Mouse (Mus musculus) myocyte (in vitro differentiated cells): ENCODE data around the gene Fndc1. TPM values are rescaled to one million over a fixed set of nuclear protein-coding genes. Genes with fewer than 3 reads are reported as not detected.

Experiments
- H3K27me3 ChIP-seq: one replicate; pipeline ENCODE4 v1.6.1; 2011; ENCODE audit not compliant: control insufficient read depth, insufficient read depth, insufficient read length
- H3K36me3 ChIP-seq: one replicate; pipeline ENCODE4 v1.6.1; 2011; ENCODE audit not compliant: control insufficient read depth, insufficient read depth
- H3K4me2 ChIP-seq: one replicate; pipeline ENCODE4 v1.6.1; 2011; ENCODE audit warnings: low read depth, control low read depth
- H3K4me3 ChIP-seq: one replicate; pipeline ENCODE4 v1.5.1; 2011; ENCODE audit warnings: mild to moderate bottlenecking, control low read depth, moderate library complexity
- H3K79me2 ChIP-seq: one replicate; pipeline ENCODE4 v1.6.1; 2011; ENCODE audit not compliant: control insufficient read depth, insufficient read depth
- H3ac ChIP-seq: one replicate; pipeline ENCODE4 v1.6.1; 2011; ENCODE audit not compliant: control insufficient read depth, insufficient read length
- CEBPB ChIP-seq: IDR thresholded peaks from 2 replicates; pipeline ENCODE4 v1.6.1; 2011; ENCODE audit warnings: mild to moderate bottlenecking, moderate library complexity; ENCODE audit not compliant: poor library complexity, insufficient read depth, severe bottlenecking
- E2F4 ChIP-seq: IDR thresholded peaks from one replicate; pipeline ENCODE4 v1.6.1; 2011; ENCODE audit warnings: mild to moderate bottlenecking, control low read depth, moderate library complexity; ENCODE audit not compliant: insufficient read depth
- MAX ChIP-seq: IDR thresholded peaks from one replicate; pipeline ENCODE4 v1.6.1; 2011; ENCODE audit warnings: low read depth, mild to moderate bottlenecking, control low read depth
- MYOD1 ChIP-seq, 3 experiments: IDR thresholded peaks; one replicate each; pipeline ENCODE4 v1.6.1; 2011; ENCODE audit warnings: control low read depth in 2 of 3, low read depth in 2 of 3, mild to moderate bottlenecking in 2 of 3, moderate library complexity in 1 of 3; ENCODE audit not compliant: insufficient read length in 2 of 3, control insufficient read depth in 1 of 3
- MYOG ChIP-seq, 3 experiments: IDR thresholded peaks; one replicate each; pipeline ENCODE4 v1.6.1; 2011; ENCODE audit warnings: control low read depth in 2 of 3, low read depth in 2 of 3, mild to moderate bottlenecking in 2 of 3; ENCODE audit not compliant: insufficient read length in 2 of 3, control insufficient read depth in 1 of 3, insufficient read depth in 1 of 3
- POLR2A ChIP-seq: IDR thresholded peaks from one replicate; pipeline ENCODE4 v1.6.1; 2011; ENCODE audit warnings: low read depth, mild to moderate bottlenecking, control low read depth, moderate library complexity; ENCODE audit not compliant: insufficient read length
- POLR2AphosphoS2 ChIP-seq: IDR thresholded peaks from one replicate; pipeline ENCODE4 v1.6.1; 2011; ENCODE audit warnings: low read depth, control low read depth; ENCODE audit not compliant: insufficient read length
- REST ChIP-seq: IDR thresholded peaks from one replicate; pipeline ENCODE4 v1.6.1; 2011; ENCODE audit warnings: mild to moderate bottlenecking, control low read depth, moderate library complexity; ENCODE audit not compliant: insufficient read depth, insufficient read length
- SRF ChIP-seq: IDR thresholded peaks from one replicate; pipeline ENCODE4 v1.6.1; 2011; ENCODE audit warnings: low read depth; ENCODE audit not compliant: control insufficient read depth, insufficient read length
- TCF12 ChIP-seq: IDR thresholded peaks from one replicate; pipeline ENCODE4 v1.6.1; 2011; ENCODE audit warnings: mild to moderate bottlenecking, control low read depth; ENCODE audit not compliant: poor library complexity, insufficient read depth, severe bottlenecking
- TCF3 ChIP-seq: IDR thresholded peaks from one replicate; pipeline ENCODE4 v1.6.1; 2011; ENCODE audit warnings: low read depth, control low read depth; ENCODE audit not compliant: insufficient read length
- USF1 ChIP-seq: IDR thresholded peaks from one replicate; pipeline ENCODE4 v1.6.1; 2011; ENCODE audit warnings: low read depth, mild to moderate bottlenecking, control low read depth, moderate library complexity
- polyA plus RNA-seq: library from polyadenylated mRNA; unstranded; fragments of >200 nt; fragmentation: generic; extraction: Trizol; gene quantifications from one replicate; pipeline ENCODE4 v1.2.1, GENCODE M21; 2012; ENCODE audit warnings: missing spikeins

Fndc1 gene
- polyA plus RNA-seq, 1 experiment: 6.2 TPM

GRCm38 (mm10) chr17:7722991-7723390, 104.1 kb downstream of the Fndc1 start:
- H3K36me3 ChIP-seq: no peaks in the 10 kb centered on the region
- H3K4me2 ChIP-seq: no peak overlapping the region
- no peaks in the 10 kb centered on the region for H3K79me2 ChIP-seq
- H3K4me3 ChIP-seq: no peak overlapping the region
- no peak overlapping the region for H3ac ChIP-seq
- H3K27me3 ChIP-seq: no peaks in the 10 kb centered on the region
- TF ChIP-seq TCF12: no peak
- TF ChIP-seq E2F4: no peak
- no peak for TF ChIP-seq POLR2A

- no peak overlapping the region for H3ac ChIP-seq
- H3K79me2 ChIP-seq: no peaks in the 10 kb centered on the region
- TF ChIP-seq CEBPB: no peak
- no peak for TF ChIP-seq E2F4
- TF ChIP-seq TCF3: no peak
- TF ChIP-seq REST: no peak
- no peak for TF ChIP-seq MAX
- TF ChIP-seq SRF: no peak
- no peak for TF ChIP-seq POLR2A
- H3K4me3 ChIP-seq: no peak overlapping the region
- no peak overlapping the region for H3K4me2 ChIP-seq
- no peaks in the 10 kb centered on the region for H3K27me3 ChIP-seq
- H3K36me3 ChIP-seq: no peaks in the 10 kb centered on the region
These were observed 108.2 kb downstream of the Fndc1 start for GRCm38 (mm10) chr17:7718886-7719285.

DNA sequence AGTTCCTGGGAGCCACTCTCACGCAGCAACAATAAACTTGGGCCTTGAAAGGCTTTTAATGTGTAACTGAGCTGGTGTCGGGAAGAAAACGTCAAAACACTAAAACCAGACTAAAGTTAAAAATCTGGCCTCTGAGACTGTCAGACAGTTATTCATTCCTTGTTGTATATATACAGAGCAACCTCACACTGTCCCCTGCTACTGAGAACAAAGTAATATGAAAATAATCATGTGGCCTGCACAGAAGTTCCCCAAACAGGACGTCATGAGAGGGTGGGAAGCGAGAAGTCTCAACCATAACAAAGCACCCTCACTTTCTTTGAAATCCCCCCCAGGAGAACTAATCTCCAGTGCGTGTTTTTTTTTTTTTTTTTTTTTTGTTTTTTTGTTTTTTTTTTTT, 109.2 kb downstream of the Fndc1 start:
- TF ChIP-seq SRF (no peak), POLR2AphosphoS2 (no peak), REST (no peak), POLR2A (no peak), E2F4 (no peak), CEBPB (no peak), TCF3 (no peak), MYOG (IDR thresholded peaks at IDR 0.05; ENCODE audit: control insufficient read depth in 1 of 3, insufficient read depth in 1 of 3, insufficient read length in 2 of 3, low read depth in 2 of 3) (no peak), USF1 (no peak)
- Histone ChIP-seq H3K79me2 (no peaks in the 10 kb centered on the region), H3K4me2 (no peak overlapping the region), H3ac (no peak overlapping the region), H3K4me3 (no peak overlapping the region), H3K36me3 (no peaks in the 10 kb centered on the region), H3K27me3 (no peaks in the 10 kb centered on the region)

DNA sequence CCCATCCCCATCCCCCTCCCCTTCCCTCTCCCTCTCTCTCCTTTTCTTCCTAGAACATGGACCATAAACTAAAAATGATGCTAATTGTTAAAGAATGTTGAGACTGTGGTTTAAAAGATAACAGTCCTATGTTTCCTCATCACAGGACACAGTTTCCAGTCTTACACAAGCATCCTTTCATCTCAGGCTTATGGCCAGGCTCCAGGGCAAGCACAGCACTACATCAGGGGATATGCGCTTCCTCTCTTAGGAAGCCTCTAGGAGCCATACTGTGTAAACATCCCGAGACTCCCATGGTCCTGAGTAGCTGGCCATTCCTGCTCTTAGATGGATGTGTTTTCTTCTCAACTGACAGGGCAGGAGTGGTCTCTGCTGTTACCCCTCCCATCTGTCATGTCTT, 114.1 kb downstream of the Fndc1 start:
- H3K4me3 ChIP-seq: no peak overlapping the region
- no peak for TF ChIP-seq USF1
- no peak for TF ChIP-seq MAX
- TF ChIP-seq E2F4: no peak
- no peak for TF ChIP-seq MYOG (IDR thresholded peaks at IDR 0.05; ENCODE audit: control insufficient read depth in 1 of 3, insufficient read depth in 1 of 3, insufficient read length in 2 of 3, low read depth in 2 of 3)
- TF ChIP-seq TCF12: no peak
- no peak for TF ChIP-seq POLR2AphosphoS2
- TF ChIP-seq SRF: no peak
- TF ChIP-seq TCF3: no peak
- TF ChIP-seq REST: no peak
- TF ChIP-seq MYOD1 (IDR thresholded peaks at IDR 0.05; ENCODE audit: control insufficient read depth in 1 of 3, insufficient read length in 2 of 3, low read depth in 2 of 3): no peak
- no peak for TF ChIP-seq POLR2A
- no peak for TF ChIP-seq CEBPB

GRCm38 (mm10) chr17:7707073-7707472, 120.0 kb downstream of the Fndc1 start:
- no peaks in the 10 kb centered on the region for H3K27me3 ChIP-seq
- H3ac ChIP-seq: no peak overlapping the region
- no peak overlapping the region for H3K4me2 ChIP-seq
- H3K79me2 ChIP-seq: no peaks in the 10 kb centered on the region
- TF ChIP-seq MYOG (IDR thresholded peaks at IDR 0.05; ENCODE audit: control insufficient read depth in 1 of 3, insufficient read depth in 1 of 3, insufficient read length in 2 of 3, low read depth in 2 of 3) (no peak), CEBPB (no peak), SRF (no peak), MYOD1 (IDR thresholded peaks at IDR 0.05; ENCODE audit: control insufficient read depth in 1 of 3, insufficient read length in 2 of 3, low read depth in 2 of 3) (no peak), MAX (no peak), USF1 (no peak), E2F4 (no peak), TCF3 (no peak), POLR2AphosphoS2 (no peak), TCF12 (no peak), POLR2A (no peak), REST (no peak)
- H3K4me3 ChIP-seq: no peak overlapping the region
- H3K36me3 ChIP-seq: no peaks in the 10 kb centered on the region

More for the DNA sequence above, 114.1 kb downstream of the Fndc1 start:
- H3ac ChIP-seq: no peak overlapping the region
- no peaks in the 10 kb centered on the region for H3K79me2 ChIP-seq
- H3K36me3 ChIP-seq: no peaks in the 10 kb centered on the region
- no peak overlapping the region for H3K4me2 ChIP-seq
- no peaks in the 10 kb centered on the region for H3K27me3 ChIP-seq
